Comparison of ENCODE assay signal across 8 mouse cellular contexts in the genomic region with DNA sequence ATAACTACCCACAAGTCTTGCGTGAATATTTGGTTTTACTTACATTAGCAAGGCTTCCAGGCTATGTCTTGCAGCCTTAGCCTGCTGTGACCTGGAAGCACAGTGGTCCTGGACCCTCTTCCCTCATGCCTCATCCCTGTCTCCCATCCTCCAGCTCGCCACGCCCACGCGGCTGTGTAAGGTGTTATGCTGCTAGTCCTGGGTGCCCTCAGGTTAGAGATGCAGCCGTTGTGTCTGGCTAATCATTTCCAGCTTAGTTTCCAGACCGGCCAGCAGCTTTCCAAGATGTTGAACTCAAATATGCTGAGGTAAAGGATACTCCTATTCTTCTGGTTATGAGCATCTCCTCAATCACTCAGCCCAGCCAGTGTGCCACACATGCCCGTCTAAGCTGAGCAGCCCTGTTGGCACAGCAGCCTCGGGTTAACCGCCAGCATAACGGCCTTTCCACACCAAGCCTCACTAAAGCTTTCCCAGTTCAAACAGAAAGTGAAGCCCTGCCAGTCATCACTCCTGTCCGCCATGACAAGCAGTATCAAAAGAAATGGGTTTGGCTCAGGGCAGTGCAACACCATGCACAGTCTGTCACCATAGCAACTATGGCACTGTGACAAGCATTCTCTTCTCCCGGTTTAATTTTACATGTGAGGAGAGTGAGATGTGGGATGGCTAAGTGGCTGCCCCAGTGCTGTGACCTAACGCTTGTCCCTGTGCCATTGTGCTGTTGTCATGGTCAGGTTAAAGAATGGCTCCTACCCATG.
DNase-seq lines count a peak whose midpoint lies in the region; TF ChIP-seq lines count a peak whose summit lies in the region.

No protein-coding gene starts in this region.

- no peak for TF ChIP-seq CTCF in left cerebral cortex, adult 2 months (IDR thresholded peaks at IDR 0.05)

- no peak overlapping the region for H3K4me3 ChIP-seq in left cerebral cortex, adult 2 months

- intact Hi-C loops in left cerebral cortex, adult 2 months (cut with DNase I) = no loop called here
- intact Hi-C loops in heart, postnatal 10 days (cut with DNase I) = no loop called here
- intact Hi-C loops in left cerebral cortex, postnatal 10 days (cut with DNase I) = no loop called here

- peak overlapping the region; percentile 40; the same call in 1 of the 2 replicates for H3K27ac ChIP-seq in left cerebral cortex, adult 2 months

- peak; percentile 30 to 46 for DNase-seq in left cerebral cortex, adult 2 months (ENCODE audit: extremely low spot score in 1 of 2, low spot score in 2 of 2)
- no peak for DNase-seq in left cerebral cortex, adult 8-10 months (ENCODE audit: low spot score in 2 of 2)
- peak; percentile 73 to 74 for DNase-seq in heart, postnatal 10 days
- peak; percentile 49 to 74 for DNase-seq in left cerebral cortex, postnatal 10 days (ENCODE audit: extremely low spot score in 1 of 2, low spot score in 2 of 2)
- DNase-seq in right cerebral cortex, postnatal 10 days (ENCODE audit: low spot score in 2 of 2) = peak; percentile 79 to 87
- DNase-seq in urinary bladder, postnatal 4 days (ENCODE audit: low spot score in 2 of 2) = no peak
- DNase-seq in adrenal gland, postnatal 25 days = no peak
- DNase-seq in thymus, postnatal 0 days (ENCODE audit: low spot score) = no peak

Comparison
In these comparisons a context has a peak if more than half of its experiments do, and no peak if none do; other contexts are left out.
1. DNase-seq: peak in left cerebral cortex, adult 2 months (2 of 2), heart, postnatal 10 days (2 of 2), left cerebral cortex, postnatal 10 days (2 of 2) and right cerebral cortex, postnatal 10 days (2 of 2); none in left cerebral cortex, adult 8-10 months (0 of 2), urinary bladder, postnatal 4 days (0 of 2), adrenal gland, postnatal 25 days (single experiment) and thymus, postnatal 0 days (single experiment).